Mouse (Mus musculus) megakaryocyte, embryonic 14.5 days (primary cell): Measurements from ENCODE around the gene Mier1. TPM values are rescaled to one million over a fixed set of nuclear protein-coding genes. Genes with fewer than 3 reads are reported as not detected.
"Not testable (repeated sequence)": the region's sequence is repeated elsewhere in the genome, so short reads cannot be mapped to it uniquely, and the experiment has no call there.

Experiments used
- H3K27me3 ChIP-seq: replicated peaks from 2 replicates; pipeline ENCODE3; 2012; ENCODE audit warnings: inconsistent platforms
- H3K36me3 ChIP-seq: replicated peaks from 2 replicates; pipeline ENCODE3; 2012; ENCODE audit warnings: low read length, inconsistent platforms, mixed read lengths
- H3K4me1 ChIP-seq: 2 replicates; pipeline ENCODE4 v1.6.1; 2012; ENCODE audit warnings: inconsistent platforms
- H3K4me3 ChIP-seq: replicated peaks from 2 replicates; pipeline ENCODE3; 2012; ENCODE audit warnings: moderate library complexity, mild to moderate bottlenecking, inconsistent platforms
- H3K9me3 ChIP-seq: 2 replicates; pipeline ENCODE4 v1.6.1; 2012; ENCODE audit warnings: inconsistent platforms
- FLI1 ChIP-seq: IDR thresholded peaks from 2 replicates; pipeline ENCODE4 v1.6.1; 2012; ENCODE audit warnings: low read length, inconsistent platforms, mixed read lengths
- GATA1 ChIP-seq: IDR thresholded peaks from 3 replicates; pipeline ENCODE4 v1.6.1; 2012; ENCODE audit warnings: mixed read lengths, low read length, inconsistent platforms, borderline replicate concordance
- polyA plus RNA-seq: library from polyadenylated mRNA; stranded (reverse); fragments of >175 nt; gene quantifications from 2 replicates; pipeline ENCODE4 v1.2.3, GENCODE M21; 2012; ENCODE audit warnings: low replicate concordance; ENCODE audit not compliant: insufficient read depth

The Mier1 gene
- polyA plus RNA-seq, 1 experiment, result 2.3 TPM

GRCm38 (mm10) chr4:103151946-103152345 lies 37.8 kb downstream of the Mier1 start:
- TF ChIP-seq GATA1 (no peak), FLI1 (no peak)
- Histone ChIP-seq H3K36me3 (peaks cover 99% of the 10 kb centered on the region), H3K4me3 (no peak overlapping the region), H3K4me1 (no peaks in the 10 kb centered on the region), H3K9me3 (no peaks in the 10 kb centered on the region), H3K27me3 (no peaks in the 10 kb centered on the region)

GRCm38 (mm10) chr4:103158781-103159180 lies 44.6 kb downstream of the Mier1 start:
- H3K4me3 ChIP-seq, result no peak overlapping the region
- no peaks in the 10 kb centered on the region for H3K9me3 ChIP-seq
- no peaks in the 10 kb centered on the region for H3K27me3 ChIP-seq
- TF ChIP-seq FLI1 (no peak), GATA1 (no peak)
- H3K36me3 ChIP-seq, result peaks cover 98% of the 10 kb centered on the region
- no peaks in the 10 kb centered on the region for H3K4me1 ChIP-seq

GRCm38 (mm10) chr4:103166198-103166597 lies 52.0 kb downstream of the Mier1 start:
- H3K27me3 ChIP-seq, H3K9me3 ChIP-seq, H3K4me3 ChIP-seq, H3K4me1 ChIP-seq: not testable (repeated sequence)
- H3K36me3 ChIP-seq, result peaks cover 64% of the 10 kb centered on the region

DNA sequence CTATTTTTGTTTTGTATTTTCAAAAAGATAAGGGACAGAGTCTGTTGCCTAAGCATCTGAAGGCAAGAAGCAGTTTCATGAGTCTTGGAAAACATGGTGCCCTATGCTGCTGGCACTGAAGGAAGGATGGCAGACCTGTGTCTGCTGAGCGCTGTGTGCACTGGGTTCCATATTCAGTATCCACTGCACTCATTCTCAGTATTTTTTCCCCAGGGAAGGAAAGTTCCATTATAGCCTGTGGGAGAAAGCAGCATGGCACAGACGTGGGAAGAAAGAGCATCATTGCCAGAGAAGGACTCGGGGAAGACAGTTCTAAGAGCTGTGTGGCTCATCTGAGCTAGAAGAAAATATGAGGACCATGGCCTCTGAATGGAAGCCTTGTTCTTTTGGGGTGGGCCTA lies 57.1 kb downstream of the Mier1 start:
- H3K27me3 ChIP-seq, result no peaks in the 10 kb centered on the region
- peaks cover 3% of the 10 kb centered on the region; the same call in 1 of the 2 replicates for H3K9me3 ChIP-seq
- TF ChIP-seq FLI1 (no peak), GATA1 (no peak)
- H3K4me3 ChIP-seq, result no peak overlapping the region
- peaks cover 61% of the 10 kb centered on the region for H3K36me3 ChIP-seq
- H3K4me1 ChIP-seq, result no peaks in the 10 kb centered on the region

GRCm38 (mm10) chr4:103173507-103173906 lies 59.3 kb downstream of the Mier1 start:
- Histone ChIP-seq H3K27me3 (no peaks in the 10 kb centered on the region), H3K36me3 (peaks cover 74% of the 10 kb centered on the region), H3K4me1 (peaks cover 11% of the 10 kb centered on the region), H3K4me3 (no peak overlapping the region), H3K9me3 (peaks cover 3% of the 10 kb centered on the region; the same call in 1 of the 2 replicates)
- no peak for TF ChIP-seq GATA1
- no peak for TF ChIP-seq FLI1

DNA sequence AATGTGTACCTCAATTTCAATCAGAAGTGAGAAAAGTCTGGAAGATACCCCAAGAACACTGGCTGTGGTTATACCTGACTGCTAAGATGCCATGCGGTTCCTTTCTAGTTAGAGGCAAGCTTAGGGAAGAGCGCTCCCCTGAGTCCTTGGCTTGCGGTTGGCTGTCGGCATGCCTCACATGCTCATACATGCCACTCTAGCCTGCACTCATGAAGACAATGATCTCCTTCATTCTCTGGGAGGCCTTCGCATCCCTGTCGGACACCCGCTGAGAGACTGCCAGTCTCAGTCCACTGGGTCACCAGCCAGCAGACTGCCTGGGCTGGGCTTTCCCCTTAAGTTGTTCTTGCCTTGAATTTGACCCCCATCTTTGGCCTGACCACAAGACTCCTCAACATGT lies 59.8 kb downstream of the Mier1 start:
- TF ChIP-seq FLI1, result no peak
- TF ChIP-seq GATA1, result no peak
- Histone ChIP-seq H3K36me3 (peaks cover 74% of the 10 kb centered on the region), H3K27me3 (no peaks in the 10 kb centered on the region), H3K4me3 (no peak overlapping the region), H3K9me3 (no peaks in the 10 kb centered on the region), H3K4me1 (peaks cover 14% of the 10 kb centered on the region)

DNA sequence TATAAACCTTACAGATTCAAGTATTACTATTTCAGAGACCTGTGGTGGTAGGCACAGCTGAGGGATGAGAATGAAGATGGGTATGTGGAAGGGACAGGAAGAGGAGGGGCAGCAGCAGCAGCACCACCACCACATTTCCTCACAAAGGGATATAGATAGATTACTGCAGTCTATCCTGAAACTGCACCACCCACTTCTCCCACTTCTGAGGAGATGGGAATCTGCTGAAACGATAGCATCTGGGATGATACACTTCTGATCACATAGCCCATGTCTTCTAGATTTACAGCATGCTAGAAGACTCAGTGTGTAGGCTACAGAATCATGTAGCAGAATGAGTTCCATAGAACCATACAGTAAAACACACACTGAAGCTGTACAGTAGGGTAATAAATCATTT lies 63.5 kb downstream of the Mier1 start:
- H3K36me3 ChIP-seq, result peaks cover 72% of the 10 kb centered on the region

DNA sequence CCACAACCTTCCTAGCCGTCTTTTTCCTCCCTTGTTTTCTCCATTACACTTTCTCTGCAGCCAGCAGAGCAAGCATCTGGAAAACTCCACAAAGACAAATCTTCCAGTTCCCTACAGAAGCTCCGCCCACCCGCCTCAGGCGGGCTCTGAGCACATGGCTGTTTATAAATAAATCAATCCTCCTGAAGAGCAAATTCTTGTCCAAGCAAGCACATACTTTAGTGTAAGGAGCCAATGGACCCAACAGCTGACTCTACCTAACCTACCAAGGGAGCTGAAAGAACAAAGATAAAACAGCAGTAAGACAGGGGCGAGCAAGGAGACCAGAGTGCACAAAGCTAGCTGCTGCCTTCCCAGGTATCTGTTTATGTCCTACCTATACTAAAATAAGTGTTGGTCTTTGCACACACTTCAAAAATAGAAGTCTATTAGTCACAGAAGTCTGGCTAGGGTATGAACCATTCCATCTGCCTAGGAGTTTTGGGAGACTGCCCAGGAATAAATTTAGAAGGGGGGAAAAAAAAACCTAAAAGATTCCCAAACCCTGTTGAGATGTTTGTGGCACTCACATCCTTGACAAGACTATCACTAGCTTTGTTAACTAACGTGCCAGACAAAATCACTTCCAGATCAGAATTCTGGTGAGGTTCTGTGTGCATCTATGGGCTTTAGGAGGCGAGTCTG lies 64.6 kb downstream of the Mier1 start:
- Histone ChIP-seq H3K4me3 (no peak overlapping the region), H3K27me3 (no peaks in the 10 kb centered on the region), H3K36me3 (peaks cover 74% of the 10 kb centered on the region), H3K9me3 (no peaks in the 10 kb centered on the region), H3K4me1 (peaks cover 36% of the 10 kb centered on the region)
- TF ChIP-seq GATA1 (no peak), FLI1 (no peak)

More for the DNA sequence above, 63.5 kb downstream of the Mier1 start:
- no peak overlapping the region for H3K4me3 ChIP-seq
- no peaks in the 10 kb centered on the region for H3K9me3 ChIP-seq
- TF ChIP-seq GATA1, result no peak
- peaks cover 30% of the 10 kb centered on the region for H3K4me1 ChIP-seq
- H3K27me3 ChIP-seq, result no peaks in the 10 kb centered on the region

DNA sequence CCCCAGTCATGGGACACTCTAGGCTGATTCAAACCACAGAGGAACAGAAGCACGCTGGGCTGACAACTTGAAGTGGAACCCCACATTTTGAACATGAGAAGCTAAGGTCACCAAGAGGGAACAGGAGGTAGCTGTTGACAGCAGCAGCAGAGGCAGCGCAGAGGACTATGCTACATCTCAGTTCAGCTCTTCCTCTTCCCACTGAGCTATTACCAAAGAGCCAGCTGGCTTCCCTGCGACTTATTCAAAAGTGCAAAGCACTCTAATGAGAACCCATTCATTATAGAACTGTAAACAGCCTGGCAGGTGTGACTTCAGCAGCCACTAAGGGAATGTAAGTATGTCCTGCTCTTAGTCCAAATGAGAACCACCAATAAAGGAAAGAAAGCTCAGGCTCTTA lies 65.4 kb downstream of the Mier1 start:
- no peaks in the 10 kb centered on the region for H3K27me3 ChIP-seq
- no peak overlapping the region for H3K4me3 ChIP-seq
- peaks cover 74% of the 10 kb centered on the region for H3K36me3 ChIP-seq
- H3K9me3 ChIP-seq, result no peaks in the 10 kb centered on the region
- no peak for TF ChIP-seq FLI1
- no peak for TF ChIP-seq GATA1
- H3K4me1 ChIP-seq, result peaks cover 36% of the 10 kb centered on the region

DNA sequence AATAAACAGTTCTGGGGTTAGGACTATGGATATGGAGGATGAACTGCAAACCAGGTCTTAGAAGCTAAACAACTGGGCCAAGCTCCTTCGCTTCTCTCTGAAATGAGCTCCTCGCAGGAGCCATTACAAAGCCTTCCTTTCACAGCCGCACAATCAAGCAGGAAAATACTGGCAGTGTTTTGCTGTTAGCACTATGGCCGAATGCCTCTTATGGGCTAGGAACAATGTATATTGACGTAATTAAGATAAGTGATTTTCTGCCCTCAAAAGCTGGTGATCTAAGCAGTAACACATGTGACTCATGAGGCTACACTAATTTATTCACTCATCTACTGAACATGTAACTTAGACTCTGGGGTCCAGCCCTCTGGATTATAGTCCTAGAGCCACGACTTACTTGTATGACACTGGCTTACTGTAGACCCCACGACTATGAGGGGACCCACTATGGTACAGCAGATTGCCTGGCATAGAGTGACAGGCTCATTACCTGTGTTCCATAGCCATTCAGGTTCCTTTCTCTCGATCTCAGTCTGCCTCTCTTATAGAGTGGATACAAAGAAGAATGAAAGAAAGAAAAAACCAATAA lies 66.2 kb downstream of the Mier1 start:
- H3K36me3 ChIP-seq, result peaks cover 73% of the 10 kb centered on the region
- no peak for TF ChIP-seq GATA1
- no peak for TF ChIP-seq FLI1

More for the DNA sequence above, 66.2 kb downstream of the Mier1 start:
- H3K9me3 ChIP-seq, result no peaks in the 10 kb centered on the region
- H3K4me1 ChIP-seq, result peaks cover 36% of the 10 kb centered on the region
- H3K27me3 ChIP-seq, result no peaks in the 10 kb centered on the region
- no peak overlapping the region for H3K4me3 ChIP-seq
